14 mouse cellular contexts compared by ENCODE assay signal in genomic region chr4:151355505-151355904, GRCm38 (mm10).
DNase-seq lines count a peak whose midpoint lies in the region; ATAC-seq and TF ChIP-seq lines count a peak whose summit lies in the region.
"Had no signal": no experiment of that assay in that cellular context is flagged by ENCODE, and none has a peak within 500 bp of the region (broad histone marks: within the 10 kb centered on the region; RNA-seq: fewer than 3 reads in every experiment).

No protein-coding gene starts in this region.

- H3K9me3 ChIP-seq in embryonic facial prominence, embryonic 13.5 days: no peaks in the 10 kb centered on the region
- H3K9me3 ChIP-seq in embryonic facial prominence, embryonic 10.5 days: no peaks in the 10 kb centered on the region
- no peaks in the 10 kb centered on the region for H3K9me3 ChIP-seq in liver, embryonic 11.5 days (ENCODE audit: control insufficient read depth, low read length)
- no peaks in the 10 kb centered on the region for H3K9me3 ChIP-seq in liver, postnatal 0 days (ENCODE audit: low read length)
- H3K9me3 ChIP-seq in neural tube, embryonic 14.5 days (ENCODE audit: control insufficient read depth, low read length): no peaks in the 10 kb centered on the region
- H3K9me3 ChIP-seq: forebrain, embryonic 15.5 days; heart, embryonic 12.5 days had no signal

- no peak for TF ChIP-seq EP300 in liver, postnatal 0 days (IDR thresholded peaks at IDR 0.05; ENCODE audit: low read depth)

- H3K27me3 ChIP-seq in embryonic facial prominence, embryonic 13.5 days: peaks cover 4% of the 10 kb centered on the region; the same call in 1 of the 2 replicates
- H3K27me3 ChIP-seq in embryonic facial prominence, embryonic 10.5 days (replicated peaks; ENCODE audit: low read depth, poor library complexity, severe bottlenecking): 0 out of 2 replicates have a peak, but pooled peaks cover 7% of the 10 kb centered on the region
- H3K27me3 ChIP-seq in liver, embryonic 11.5 days (replicated peaks; ENCODE audit: control insufficient read depth, insufficient read depth, low read length): no peaks in the 10 kb centered on the region
- H3K27me3 ChIP-seq in liver, postnatal 0 days (ENCODE audit: insufficient read depth, low read length): no peaks in the 10 kb centered on the region
- no peaks in the 10 kb centered on the region for H3K27me3 ChIP-seq in neural tube, embryonic 14.5 days (ENCODE audit: control insufficient read depth, insufficient read depth, low read length)

- intact Hi-C loops in heart, postnatal 25 days (cut with DNase I): no loop called here

- no peak for ATAC-seq in embryonic facial prominence, embryonic 13.5 days (ENCODE audit: insufficient number of reproducible peaks, insufficient read depth, low FRiP score, low TSS enrichment, low read depth)
- ATAC-seq in liver, embryonic 11.5 days (replicated peaks; ENCODE audit: low FRiP score): no peak
- ATAC-seq in liver, postnatal 0 days: no peak
- no peak for ATAC-seq in neural tube, embryonic 14.5 days (ENCODE audit: low read depth)
- ATAC-seq: forebrain, embryonic 15.5 days had no signal

- WGBS in embryonic facial prominence, embryonic 13.5 days: 38% methylated on average over 12 of the region's 12 CpGs
- WGBS in embryonic facial prominence, embryonic 10.5 days: 54% methylated on average over 12 of the region's 12 CpGs
- 34% methylated on average over 12 of the region's 12 CpGs for WGBS in liver, embryonic 11.5 days
- 24% methylated on average over 12 of the region's 12 CpGs for WGBS in liver, postnatal 0 days (ENCODE audit: insufficient replicate concordance)
- WGBS in neural tube, embryonic 14.5 days: 5% methylated on average over 12 of the region's 12 CpGs

- no peak for DNase-seq in embryonic facial prominence, embryonic 10.5 days (ENCODE audit: low spot score)
- DNase-seq in liver, embryonic 11.5 days (ENCODE audit: low spot score): no peak
- DNase-seq in liver, postnatal 0 days: no peak
- peak; percentile 19 to 28 for DNase-seq in layer of hippocampus, postnatal 36 days
- no peak for DNase-seq in heart, postnatal 25 days (ENCODE audit: low spot score)
- no peak for DNase-seq in adrenal gland, postnatal 25 days
- DNase-seq: cerebellum, adult 9-11 months; retina, postnatal 1 day had no signal

- H3K9ac ChIP-seq in embryonic facial prominence, embryonic 13.5 days: no peak overlapping the region
- no peak overlapping the region for H3K9ac ChIP-seq in liver, embryonic 11.5 days (ENCODE audit: low read depth, low read length)
- no peak overlapping the region for H3K9ac ChIP-seq in liver, postnatal 0 days (replicated peaks)
- H3K9ac ChIP-seq in neural tube, embryonic 14.5 days (replicated peaks; ENCODE audit: low read depth, low read length): peak overlapping the region; percentile 8; the same call in 1 of the 2 replicates
- H3K9ac ChIP-seq: forebrain, embryonic 15.5 days; heart, embryonic 12.5 days; liver, embryonic 14.5 days had no signal

- H3K36me3 ChIP-seq in embryonic facial prominence, embryonic 13.5 days: no peaks in the 10 kb centered on the region
- H3K36me3 ChIP-seq in embryonic facial prominence, embryonic 10.5 days (replicated peaks): no peaks in the 10 kb centered on the region
- H3K36me3 ChIP-seq in liver, embryonic 11.5 days (ENCODE audit: control insufficient read depth, insufficient read depth, low read length): no peaks in the 10 kb centered on the region
- no peaks in the 10 kb centered on the region for H3K36me3 ChIP-seq in liver, postnatal 0 days (replicated peaks; ENCODE audit: insufficient read depth, low read length)
- H3K36me3 ChIP-seq in neural tube, embryonic 14.5 days (ENCODE audit: control insufficient read depth, insufficient read depth, low read length): no peaks in the 10 kb centered on the region
- H3K36me3 ChIP-seq: forebrain, embryonic 15.5 days; G1E; heart, embryonic 12.5 days had no signal

- TF ChIP-seq CTCF in liver, postnatal 0 days (IDR thresholded peaks at IDR 0.05; ENCODE audit: low read depth): no peak

- H3K4me3 ChIP-seq in embryonic facial prominence, embryonic 13.5 days: no peak overlapping the region
- no peak overlapping the region for H3K4me3 ChIP-seq in embryonic facial prominence, embryonic 10.5 days
- no peak overlapping the region for H3K4me3 ChIP-seq in liver, embryonic 11.5 days (ENCODE audit: low read depth, low read length)
- no peak overlapping the region for H3K4me3 ChIP-seq in liver, postnatal 0 days (ENCODE audit: low read depth, low read length)
- H3K4me3 ChIP-seq in neural tube, embryonic 14.5 days (ENCODE audit: low read depth, low read length): no peak overlapping the region
- H3K4me3 ChIP-seq: forebrain, embryonic 15.5 days; heart, embryonic 12.5 days had no signal

- peak overlapping the region; percentile 24 for H3K27ac ChIP-seq in embryonic facial prominence, embryonic 13.5 days
- H3K27ac ChIP-seq in embryonic facial prominence, embryonic 10.5 days (replicated peaks): no peak overlapping the region; the same call in 1 of the 2 replicates
- no peak overlapping the region for H3K27ac ChIP-seq in liver, embryonic 11.5 days (ENCODE audit: low read depth, low read length)
- H3K27ac ChIP-seq in liver, postnatal 0 days (ENCODE audit: low read depth): no peak overlapping the region
- peak overlapping the region; percentile 82 for H3K27ac ChIP-seq in neural tube, embryonic 14.5 days (ENCODE audit: low read depth, low read length)
- H3K27ac ChIP-seq: forebrain, embryonic 15.5 days; liver, embryonic 14.5 days had no signal

- H3K4me2 ChIP-seq in embryonic facial prominence, embryonic 13.5 days: no peak overlapping the region
- H3K4me2 ChIP-seq in liver, embryonic 11.5 days: 0 out of 2 replicates have a peak overlapping the region, but pooled peaks have one; percentile 3
- no peak overlapping the region for H3K4me2 ChIP-seq in liver, postnatal 0 days (ENCODE audit: low read depth, low read length)
- peak overlapping the region; percentile 12; the same call in 1 of the 2 replicates for H3K4me2 ChIP-seq in neural tube, embryonic 14.5 days (ENCODE audit: low read depth, low read length)
- H3K4me2 ChIP-seq: forebrain, embryonic 15.5 days; heart, embryonic 12.5 days had no signal

- peaks cover 20% of the 10 kb centered on the region for H3K4me1 ChIP-seq in embryonic facial prominence, embryonic 13.5 days
- peaks cover 21% of the 10 kb centered on the region for H3K4me1 ChIP-seq in embryonic facial prominence, embryonic 10.5 days
- H3K4me1 ChIP-seq in liver, embryonic 11.5 days (replicated peaks; ENCODE audit: control insufficient read depth, insufficient read depth, low read length): 0 out of 2 replicates have a peak, but pooled peaks cover 6% of the 10 kb centered on the region
- H3K4me1 ChIP-seq in liver, postnatal 0 days (ENCODE audit: insufficient read depth): no peaks in the 10 kb centered on the region
- H3K4me1 ChIP-seq in neural tube, embryonic 14.5 days (ENCODE audit: control insufficient read depth, insufficient read depth, low read length): peaks cover 24% of the 10 kb centered on the region

Comparison
In these comparisons a context has a peak if more than half of its experiments do, and no peak if none do; other contexts are left out.
1. H3K27ac ChIP-seq: peak in embryonic facial prominence, embryonic 13.5 days (single experiment) and neural tube, embryonic 14.5 days (single experiment); none in embryonic facial prominence, embryonic 10.5 days (single experiment), liver, embryonic 11.5 days (single experiment) and liver, postnatal 0 days (single experiment).
2. H3K4me2 ChIP-seq: peak in liver, embryonic 11.5 days (single experiment) and neural tube, embryonic 14.5 days (single experiment); none in embryonic facial prominence, embryonic 13.5 days (single experiment) and liver, postnatal 0 days (single experiment).
3. DNase-seq: peak in layer of hippocampus, postnatal 36 days (2 of 2); none in embryonic facial prominence, embryonic 10.5 days (single experiment), liver, embryonic 11.5 days (single experiment), liver, postnatal 0 days (single experiment), heart, postnatal 25 days (single experiment) and adrenal gland, postnatal 25 days (single experiment).